ENCODE assay signal across 1 mouse cellular context in genomic region chr1:176822949-176823348, GRCm38 (mm10).
TF ChIP-seq lines count a peak whose summit lies in the region.

No protein-coding gene starts in this region.

TF ChIP-seq in MEL, 35 proteins besides CTCF, POLR2A, EP300 and RAD21 (continued from another document):
- TF ChIP-seq TAL1 (IDR thresholded peaks at IDR 0.05; ENCODE audit: low read length) (peak; percentile 89), ETS1 (IDR thresholded peaks at IDR 0.05; ENCODE audit: low read depth, low read length) (peak; percentile 67; the same call in 1 of the 2 replicates), USF1 (IDR thresholded peaks at IDR 0.05; ENCODE audit: low read depth, low read length) (no peak), MYB (IDR thresholded peaks at IDR 0.05; ENCODE audit: low read depth, low read length) (no peak), ZKSCAN1 (IDR thresholded peaks at IDR 0.05; ENCODE audit: low read depth, low read length) (no peak), HCFC1 (IDR thresholded peaks at IDR 0.05; ENCODE audit: low read depth, low read length) (no peak; the same call in 1 of the 2 replicates), SIN3A (IDR thresholded peaks at IDR 0.05; ENCODE audit: low read length) (peak; percentile 50; the same call in 1 of the 2 replicates), GABPA (IDR thresholded peaks at IDR 0.05; ENCODE audit: low read depth, low read length) (no peak), GATA1 (IDR thresholded peaks at IDR 0.05; ENCODE audit: low read depth, low read length) (peak; percentile 83), POLR2AphosphoS2 (IDR thresholded peaks at IDR 0.05; ENCODE audit: low read length) (no peak), TCF12 (IDR thresholded peaks at IDR 0.05; ENCODE audit: low read depth, low read length) (peak; percentile 93), USF2 (IDR thresholded peaks at IDR 0.05; ENCODE audit: borderline replicate concordance in 1 of 2, insufficient read depth in 1 of 2, low read depth in 1 of 2, low read length in 2 of 2) (no peak), CHD2 (IDR thresholded peaks at IDR 0.05; ENCODE audit: low read length) (no peak), ZMIZ1 (IDR thresholded peaks at IDR 0.05; ENCODE audit: low read depth, low read length) (no peak), POLR2AphosphoS5 (IDR thresholded peaks at IDR 0.05; ENCODE audit: borderline replicate concordance, low read depth, low read length) (no peak), RCOR1 (IDR thresholded peaks at IDR 0.05; ENCODE audit: low read depth, low read length) (peak; percentile 93), E2F4 (IDR thresholded peaks at IDR 0.05; ENCODE audit: borderline replicate concordance, low read depth, low read length) (no peak), MEF2A (IDR thresholded peaks at IDR 0.05; ENCODE audit: extremely low read depth, insufficient replicate concordance, low read depth, low read length, poor library complexity, severe bottlenecking) (no peak)
TF ChIP-seq in MEL: peak in this region for 6.
